Mouse (Mus musculus): ENCODE data around the gene Atp1a3. TPM values are rescaled to one million over a fixed set of nuclear protein-coding genes. Genes with fewer than 3 reads are reported as not detected.

Gene Atp1a3
- polyA plus RNA-seq, 1 experiment from 2014 or later: 0.66 TPM

Small RNA genes within 50 kb of the gene (microRNA-seq; reads per million reads assigned to microRNA genes)
- gene Mir7046 (not detected), gene Mir7047 (not detected)

Other genes with a start within 250 kb of the Atp1a3 start
- 0.30 and 0.61 TPM in 2 replicates for gene Cd177, start 245.6 kb downstream of the Atp1a3 start, polyA plus RNA-seq (2015; fragmentation: Nextera tagmentation; extraction: Ambion mirVana)
- gene Ceacam10, start 228.8 kb downstream of the Atp1a3 start, polyA plus RNA-seq (2015; fragmentation: Nextera tagmentation; extraction: Ambion mirVana): 0.44 TPM in 1 of 2 replicates, not detected in the other
- gene Gm9844, start 143.7 kb downstream of the Atp1a3 start, polyA plus RNA-seq (2015; fragmentation: Nextera tagmentation; extraction: Ambion mirVana): 8.3 and 21.9 TPM in 2 replicates
- gene Lypd4, start 136.0 kb downstream of the Atp1a3 start, polyA plus RNA-seq (2015; fragmentation: Nextera tagmentation; extraction: Ambion mirVana): not detected in 2 replicates
- not detected in 2 replicates for gene Dmrtc2, start 135.9 kb downstream of the Atp1a3 start, polyA plus RNA-seq (2015; fragmentation: Nextera tagmentation; extraction: Ambion mirVana)
- 2,217 and 2,364 TPM in 2 replicates for gene Rps19, start 121.6 kb downstream of the Atp1a3 start, polyA plus RNA-seq (2015; fragmentation: Nextera tagmentation; extraction: Ambion mirVana)
- 1.8 and 2.0 TPM in 2 replicates for gene Cd79a, start 108.6 kb downstream of the Atp1a3 start, polyA plus RNA-seq (2015; fragmentation: Nextera tagmentation; extraction: Ambion mirVana)
- gene Arhgef1, start 103.0 kb downstream of the Atp1a3 start, polyA plus RNA-seq (2015; fragmentation: Nextera tagmentation; extraction: Ambion mirVana): 94.7 and 105 TPM in 2 replicates
- not detected in 2 replicates for gene Gm4881, start 61.5 kb downstream of the Atp1a3 start, polyA plus RNA-seq (2015; fragmentation: Nextera tagmentation; extraction: Ambion mirVana)
- 183 and 199 TPM in 2 replicates for gene Rabac1, start 33.2 kb downstream of the Atp1a3 start, polyA plus RNA-seq (2015; fragmentation: Nextera tagmentation; extraction: Ambion mirVana)
- gene Grik5, start 66.4 kb upstream of the Atp1a3 start, polyA plus RNA-seq (2015; fragmentation: Nextera tagmentation; extraction: Ambion mirVana): 5.1 and 6.3 TPM in 2 replicates
- 37.7 and 44.1 TPM in 2 replicates for gene Zfp574, start 66.6 kb upstream of the Atp1a3 start, polyA plus RNA-seq (2015; fragmentation: Nextera tagmentation; extraction: Ambion mirVana)
- 0.40 and 0.99 TPM in 2 replicates for gene Pou2f2, start 173.8 kb upstream of the Atp1a3 start, polyA plus RNA-seq (2015; fragmentation: Nextera tagmentation; extraction: Ambion mirVana)
- 12.0 and 13.2 TPM in 2 replicates for gene Dedd2, start 214.7 kb upstream of the Atp1a3 start, polyA plus RNA-seq (2015; fragmentation: Nextera tagmentation; extraction: Ambion mirVana)
- 2.7 and 3.0 TPM in 2 replicates for gene Zfp526, start 215.5 kb upstream of the Atp1a3 start, polyA plus RNA-seq (2015; fragmentation: Nextera tagmentation; extraction: Ambion mirVana)
- 9.0 and 9.9 TPM in 2 replicates for gene Gsk3a, start 231.9 kb upstream of the Atp1a3 start, polyA plus RNA-seq (2015; fragmentation: Nextera tagmentation; extraction: Ambion mirVana)
- gene Erf, start 244.8 kb upstream of the Atp1a3 start, polyA plus RNA-seq (2015; fragmentation: Nextera tagmentation; extraction: Ambion mirVana): 12.5 and 15.2 TPM in 2 replicates